ENCODE assay signal across 17 mouse cellular contexts in genomic region chr11:55085396-55085795, GRCm38 (mm10). TPM values are rescaled to one million over a fixed set of nuclear protein-coding genes. Genes with fewer than 3 reads are reported as not detected.
A peak's percentile ranks its signal among the peaks of the same experiment; 100 is the strongest.
DNase-seq lines count a peak whose midpoint lies in the region; ATAC-seq lines count a peak whose summit lies in the region.
"Had no signal": no experiment of that assay in that cellular context is flagged by ENCODE, and none has a peak within 500 bp of the region (broad histone marks: within the 10 kb centered on the region; RNA-seq: fewer than 3 reads in every experiment).

No protein-coding gene starts in this region.

- peak; percentile 96 for ATAC-seq in heart, embryonic 16.5 days (replicated peaks; ENCODE audit: extremely low read depth, insufficient read depth, low FRiP score)
- ATAC-seq in stomach, embryonic 16.5 days (ENCODE audit: insufficient read depth, low FRiP score): peak; percentile 40; the same call in 1 of the 2 replicates
- no peak for ATAC-seq in monocyte, adult 5-6 weeks (replicated peaks; ENCODE audit: insufficient number of reproducible peaks, low FRiP score, low TSS enrichment, poor library complexity, severe bottlenecking)
- ATAC-seq: forebrain, embryonic 13.5 days; midbrain, embryonic 15.5 days had no signal

- H3K4me1 ChIP-seq in heart, embryonic 16.5 days (ENCODE audit: control insufficient read depth, insufficient read depth, low read length): peaks cover 16% of the 10 kb centered on the region
- H3K4me1 ChIP-seq in stomach, embryonic 16.5 days (ENCODE audit: control insufficient read depth, insufficient read depth, low read length): no peaks in the 10 kb centered on the region
- H3K4me1 ChIP-seq: forebrain, embryonic 13.5 days; midbrain, embryonic 15.5 days; neural tube, embryonic 12.5 days; stomach, embryonic 15.5 days had no signal

- H3K4me3 ChIP-seq in heart, embryonic 16.5 days (ENCODE audit: low read length): no peak overlapping the region
- no peak overlapping the region for H3K4me3 ChIP-seq in stomach, embryonic 16.5 days (replicated peaks; ENCODE audit: low read length)
- H3K4me3 ChIP-seq: forebrain, embryonic 13.5 days; limb, embryonic 15.5 days; midbrain, embryonic 15.5 days; neural tube, embryonic 12.5 days; stomach, embryonic 15.5 days had no signal

- no peaks in the 10 kb centered on the region; the same call in 1 of the 2 replicates for H3K36me3 ChIP-seq in heart, embryonic 16.5 days (ENCODE audit: control insufficient read depth, insufficient read depth)
- no peaks in the 10 kb centered on the region for H3K36me3 ChIP-seq in stomach, embryonic 16.5 days (ENCODE audit: control insufficient read depth, insufficient read depth, low read length)
- H3K36me3 ChIP-seq: limb, embryonic 15.5 days; midbrain, embryonic 15.5 days; neural tube, embryonic 12.5 days; stomach, embryonic 15.5 days had no signal

- 17% methylated on average over 5 of the region's 5 CpGs for whole genome bisulfite sequencing in heart, embryonic 16.5 days
- WGBS in stomach, embryonic 16.5 days: 39% methylated on average over 5 of the region's 5 CpGs

- H3K27me3 ChIP-seq in heart, embryonic 16.5 days (ENCODE audit: control insufficient read depth, insufficient read depth, low read length): no peaks in the 10 kb centered on the region
- H3K27me3 ChIP-seq in stomach, embryonic 16.5 days (ENCODE audit: control insufficient read depth, insufficient read depth, low read length): no peaks in the 10 kb centered on the region
- H3K27me3 ChIP-seq: forebrain, embryonic 13.5 days; limb, embryonic 15.5 days; midbrain, embryonic 15.5 days; neural tube, embryonic 12.5 days; stomach, embryonic 15.5 days had no signal

- 0 out of 2 replicates have a peak, but pooled peaks cover 2% of the 10 kb centered on the region for H3K9me3 ChIP-seq in heart, embryonic 16.5 days (replicated peaks; ENCODE audit: control insufficient read depth, low read length)
- H3K9me3 ChIP-seq in stomach, embryonic 16.5 days (replicated peaks; ENCODE audit: control insufficient read depth, low read length): no peaks in the 10 kb centered on the region
- H3K9me3 ChIP-seq: forebrain, embryonic 13.5 days; limb, embryonic 15.5 days; midbrain, embryonic 15.5 days; neural tube, embryonic 12.5 days; stomach, embryonic 15.5 days had no signal

- DNase-seq in heart, adult 11 months: peak; percentile 94
- DNase-seq in heart, adult 8-10 months (ENCODE audit: low spot score): no peak
- peak; percentile 51 to 69 for DNase-seq in heart, adult 18-20 months
- DNase-seq in frontal cortex, adult 2 months (ENCODE audit: extremely low spot score in 1 of 2, low spot score in 1 of 2): no peak
- no peak for DNase-seq in spleen, postnatal 36 days (ENCODE audit: low spot score in 2 of 2)
- DNase-seq: cerebellum, adult 18-20 months; layer of hippocampus, adult 9-11 months; lung, adult 2 months; thymus, postnatal 36 days had no signal

- H3K4me2 ChIP-seq in heart, embryonic 16.5 days (ENCODE audit: low read depth, low read length): no peak overlapping the region
- H3K4me2 ChIP-seq in stomach, embryonic 16.5 days (ENCODE audit: low read depth, low read length): no peak overlapping the region
- H3K4me2 ChIP-seq: forebrain, embryonic 13.5 days; limb, embryonic 15.5 days; midbrain, embryonic 15.5 days; neural tube, embryonic 12.5 days; stomach, embryonic 15.5 days had no signal

- H3K9ac ChIP-seq in heart, embryonic 16.5 days (ENCODE audit: low read length): peak overlapping the region; percentile 50
- no peak overlapping the region for H3K9ac ChIP-seq in stomach, embryonic 16.5 days (ENCODE audit: low read length)
- H3K9ac ChIP-seq: forebrain, embryonic 13.5 days; limb, embryonic 15.5 days; midbrain, embryonic 15.5 days; neural tube, embryonic 12.5 days; stomach, embryonic 15.5 days had no signal

- H3K27ac ChIP-seq in heart, embryonic 16.5 days (ENCODE audit: low read length): peak overlapping the region; percentile 96
- H3K27ac ChIP-seq in stomach, embryonic 16.5 days (ENCODE audit: low read length): no peak overlapping the region
- H3K27ac ChIP-seq: forebrain, embryonic 13.5 days; limb, embryonic 15.5 days; midbrain, embryonic 15.5 days; neural tube, embryonic 12.5 days; stomach, embryonic 15.5 days had no signal

RNA-seq across cellular contexts. Expression of gene Ccdc69, which starts 7.5 kb away (rescaled TPM):
- total RNA-seq in heart, adult 8-10 months (2022): 1 to 10 TPM; 5.9 to 9.4 (median 6.5) TPM
- total RNA-seq in heart, adult 18-20 months (2021): 1 to 10 TPM; 5.3 to 8.3 TPM
- 22.6 and 25.1 TPM in 2 replicates for polyA plus RNA-seq in heart, embryonic 16.5 days (2015; fragmentation: Nextera tagmentation; extraction: Ambion mirVana)
- polyA plus RNA-seq in stomach, embryonic 16.5 days (2015; fragmentation: Nextera tagmentation; extraction: Ambion mirVana): 3.5 and 3.7 TPM in 2 replicates
- polyA plus RNA-seq in frontal cortex, adult 2 months (2012; rRNA removed): 0.94 and 1.2 TPM in 2 replicates
- 41.1 to 55.7 TPM (median 42.3 TPM) in 3 replicates for total RNA-seq in monocyte, adult 5-6 weeks (2017)

RNA-seq across cellular contexts. Expression of gene Gm2a, which starts 12.5 kb away (rescaled TPM):
- total RNA-seq in heart, adult 8-10 months (2022): 10 to 100 TPM in 2 of 4 experiments, 1 to 10 TPM in 2; 9.4 to 10.7 (median 10.1) TPM
- total RNA-seq in heart, adult 18-20 months (2021): 10 to 100 TPM in 1 of 2 experiments, 1 to 10 TPM in 1; 9.2 to 13.8 TPM
- polyA plus RNA-seq in heart, embryonic 16.5 days (2015; fragmentation: Nextera tagmentation; extraction: Ambion mirVana): 36.7 and 38.5 TPM in 2 replicates
- 26.5 and 28.8 TPM in 2 replicates for polyA plus RNA-seq in stomach, embryonic 16.5 days (2015; fragmentation: Nextera tagmentation; extraction: Ambion mirVana)
- polyA plus RNA-seq in frontal cortex, adult 2 months (2012; rRNA removed): 41.3 and 45.6 TPM in 2 replicates
- total RNA-seq in monocyte, adult 5-6 weeks (2017): 182 to 271 TPM (median 223 TPM) in 3 replicates

RNA-seq across cellular contexts. Expression of gene Anxa6, which starts 52.2 kb away (rescaled TPM):
- 100 to 1,000 TPM; 202 to 217 (median 212) TPM for total RNA-seq in heart, adult 8-10 months (2022)
- 100 to 1,000 TPM; 206 to 210 TPM for total RNA-seq in heart, adult 18-20 months (2021)
- 340 and 364 TPM in 2 replicates for polyA plus RNA-seq in heart, embryonic 16.5 days (2015; fragmentation: Nextera tagmentation; extraction: Ambion mirVana)
- polyA plus RNA-seq in stomach, embryonic 16.5 days (2015; fragmentation: Nextera tagmentation; extraction: Ambion mirVana): 364 and 365 TPM in 2 replicates
- 76.6 and 76.8 TPM in 2 replicates for polyA plus RNA-seq in frontal cortex, adult 2 months (2012; rRNA removed)
- 264 to 506 TPM (median 281 TPM) in 3 replicates for total RNA-seq in monocyte, adult 5-6 weeks (2017)

Comparison
In these comparisons a context has a peak if more than half of its experiments do, and no peak if none do; other contexts are left out.
1. DNase-seq: peak in heart, adult 11 months (single experiment) and heart, adult 18-20 months (2 of 2); none in heart, adult 8-10 months (single experiment), frontal cortex, adult 2 months (0 of 2) and spleen, postnatal 36 days (0 of 2).
2. RNA of gene Gm2a, which starts 12.5 kb away (total RNA-seq): 182 to 271 TPM in monocyte, adult 5-6 weeks; 9.2 to 13.8 TPM in heart, adult 18-20 months and 9.4 to 10.7 TPM in heart, adult 8-10 months; every median in the first group is over 10 times any median in the second.